Mouse (Mus musculus) liver, postnatal 0 days (tissue): ENCODE measurements around the gene Susd6.

ENCODE experiments used
- CTCF ChIP-seq: sonication (generic); IDR thresholded peaks from 2 replicates; pipeline ENCODE4 v1.5.1; 2016; ENCODE audit warnings: antibody characterized with exemption, low read depth
- EP300 ChIP-seq: IDR thresholded peaks from 2 replicates; pipeline ENCODE4 v1.6.1; 2016; ENCODE audit warnings: antibody characterized with exemption, low read depth, mild to moderate bottlenecking

DNA sequence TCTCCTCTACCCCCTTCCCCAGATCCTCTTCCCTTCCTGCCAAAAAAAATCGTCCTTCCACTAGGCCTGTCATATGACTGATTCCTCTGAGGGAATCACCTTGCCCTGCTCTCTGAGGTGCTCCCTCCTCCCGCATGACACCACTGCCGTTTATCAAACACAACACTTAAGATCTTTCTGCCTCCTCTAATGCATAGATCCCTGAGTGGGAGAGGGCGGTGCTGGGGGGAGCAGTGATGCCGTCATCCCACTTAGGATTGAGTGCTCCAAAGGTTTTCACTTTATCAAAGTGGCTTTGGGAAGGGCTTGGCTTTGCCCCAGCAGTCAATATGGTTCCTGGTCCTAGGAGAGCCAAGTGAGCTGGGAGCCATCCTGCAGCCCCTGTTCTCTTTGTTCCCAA is 93.6 kb downstream of the Susd6 start:
- TF ChIP-seq EP300 (no peak), CTCF (no peak)
